Mouse (Mus musculus) cerebellum, adult (tissue): ENCODE results near the gene Ano8.
"Not testable (repeated sequence)": the region's sequence is repeated elsewhere in the genome, so short reads cannot be mapped to it uniquely, and the experiment has no call there.

Experiments used
- ATAC-seq: cut with Nextera tagmentation; 2 replicates; pipeline ENCODE4 v1.9.2; 2017; ENCODE audit warnings: mild to moderate bottlenecking, moderate library complexity, mixed read lengths; ENCODE audit not compliant: insufficient number of reproducible peaks, low FRiP score, low TSS enrichment

Ano8 gene

DNA sequence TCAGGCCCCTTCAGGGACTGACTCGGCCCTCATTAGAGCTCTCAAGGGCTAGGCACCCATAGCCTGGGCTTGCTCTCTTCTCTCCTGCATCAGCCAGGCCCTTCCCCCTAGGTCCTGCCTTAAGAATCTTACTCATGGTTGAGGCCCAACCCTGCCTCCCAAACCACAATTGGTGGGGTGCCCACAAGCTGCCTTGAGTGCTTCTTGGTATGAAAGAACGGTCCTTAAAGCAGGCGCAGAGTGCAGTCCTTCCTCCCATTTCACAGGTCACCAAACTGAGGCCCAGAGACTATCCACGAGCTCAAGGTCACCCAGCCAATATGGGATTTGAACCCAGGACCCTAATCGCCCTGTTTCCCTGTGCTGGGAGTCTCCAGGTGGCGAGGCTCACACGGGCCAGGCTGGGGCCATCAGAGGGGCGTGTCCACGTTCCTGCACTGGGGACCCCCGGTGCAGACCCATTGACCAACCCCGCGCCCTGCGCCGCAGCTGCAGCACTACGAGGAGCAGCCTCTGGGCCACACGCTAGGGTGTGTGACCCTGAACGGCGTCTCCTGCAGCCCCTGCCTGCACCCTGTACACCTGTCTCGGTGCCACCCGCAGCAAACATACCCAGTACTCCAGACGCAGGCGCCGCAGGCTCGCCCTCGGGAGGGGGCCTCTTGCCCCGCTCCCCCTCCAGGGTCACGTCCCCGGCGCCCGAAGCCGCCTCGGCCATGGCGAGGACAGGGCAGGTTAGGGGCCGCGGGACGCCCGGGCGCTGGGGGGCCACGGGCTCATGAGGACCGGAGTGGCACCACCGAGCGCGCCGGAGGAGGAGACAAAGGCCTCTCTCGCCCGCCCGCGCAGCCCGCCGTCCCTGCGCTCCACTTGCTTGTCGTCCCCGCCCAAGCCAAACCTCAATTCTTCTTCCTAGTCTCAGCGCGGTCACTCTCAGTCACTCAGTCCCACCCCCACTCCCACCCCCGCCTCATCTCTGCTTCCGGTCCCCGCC is at the start of gene Ano8:
Ano8 (minus strand) TSS at position 822 of the 994 bp plus-strand sequence.
- ATAC-seq: peak; percentile 71

DNA sequence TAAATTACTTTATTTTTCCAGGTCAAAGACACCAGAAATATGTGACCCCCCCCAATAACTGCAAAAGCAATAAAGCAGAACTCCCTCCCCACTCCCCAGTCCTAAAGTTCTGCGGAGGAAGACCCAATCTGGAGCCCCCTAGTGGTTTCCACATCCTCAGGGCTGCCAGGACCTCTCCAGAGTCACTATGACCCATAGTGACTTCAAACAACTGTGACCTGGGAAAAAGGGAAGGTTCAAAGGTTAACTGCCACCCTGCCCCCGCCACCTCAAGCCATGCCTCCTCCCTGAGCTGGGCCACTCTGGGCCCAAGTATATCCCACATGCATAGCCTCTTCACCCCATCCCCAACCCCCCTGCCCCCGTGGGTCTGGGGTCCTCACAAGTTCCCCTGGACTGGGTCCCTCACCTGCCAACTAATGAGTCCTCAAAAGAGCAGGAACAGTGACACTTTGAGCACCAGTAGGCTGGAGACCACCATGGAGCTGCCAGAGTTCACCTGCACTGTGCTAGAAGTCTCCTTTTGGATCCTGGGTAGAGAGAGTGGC is 48.6 kb upstream of the Ano8 start:
- no peak for ATAC-seq

DNA sequence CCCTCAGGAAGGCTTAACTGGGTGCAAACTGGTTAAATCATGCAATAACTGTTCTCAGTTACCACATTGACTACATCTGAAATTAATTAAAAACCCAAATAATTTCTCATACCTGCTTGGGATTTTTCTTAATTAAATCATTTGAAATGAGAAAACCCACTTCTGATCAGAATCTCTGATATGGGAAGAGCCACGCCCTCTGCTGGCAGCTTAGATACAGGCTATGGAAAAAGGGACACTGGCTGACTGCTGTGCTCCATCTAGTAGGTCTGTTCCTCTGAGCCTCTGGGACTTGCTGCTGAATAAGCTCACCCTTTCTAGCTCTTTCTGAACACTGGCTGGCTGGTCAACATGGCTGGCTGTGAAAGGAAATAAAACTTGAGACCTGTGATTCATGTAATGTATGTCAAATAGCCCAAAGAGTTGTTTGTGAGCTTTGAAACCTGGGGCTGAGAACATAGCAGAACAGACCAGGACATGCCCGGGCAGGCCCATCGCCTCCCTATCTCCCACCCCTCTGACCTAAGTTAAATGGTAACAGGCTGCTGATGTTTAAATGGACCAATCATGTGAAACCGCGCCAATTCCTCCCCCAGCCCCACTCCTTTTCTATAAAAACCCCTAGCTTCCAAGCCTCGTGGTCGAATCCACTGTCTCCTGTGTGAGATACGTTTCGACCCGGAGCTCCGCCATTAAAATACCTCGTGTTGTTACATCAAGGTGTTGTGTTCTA is 45.1 kb upstream of the Ano8 start:
- not testable (repeated sequence) for ATAC-seq

DNA sequence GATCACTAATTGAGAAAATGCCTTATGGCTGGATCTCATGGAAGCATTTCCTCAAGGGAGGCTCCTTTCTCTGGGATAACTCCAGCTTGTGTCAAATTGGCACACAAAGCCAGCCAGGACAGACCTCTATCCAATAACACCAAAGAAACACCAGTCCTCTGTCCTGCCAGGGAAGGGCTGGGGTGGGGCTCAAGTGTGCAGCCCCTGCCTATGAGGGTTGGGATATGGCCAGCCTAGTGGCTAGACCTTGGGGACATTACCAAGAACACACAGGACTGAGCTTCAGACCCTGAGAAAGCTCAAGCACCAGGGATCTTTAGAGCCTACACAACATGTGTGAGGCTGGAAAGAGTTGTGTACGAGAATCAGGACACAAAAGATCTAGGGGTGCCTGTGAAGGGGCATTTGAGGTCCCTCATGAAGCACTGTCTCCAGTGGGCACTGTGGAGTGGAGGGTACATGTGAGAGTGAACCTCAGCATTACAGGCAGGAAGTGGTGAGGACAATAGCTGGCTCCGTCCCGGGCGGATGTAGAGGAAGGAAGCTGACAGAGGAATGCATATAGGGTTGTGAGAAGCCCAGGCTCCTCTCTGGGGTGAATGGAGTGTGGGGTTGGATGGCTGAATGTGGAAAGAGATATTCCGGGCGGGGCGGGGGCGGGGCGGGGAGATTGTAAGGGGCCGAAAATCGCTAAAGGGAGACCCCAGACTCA is 42.8 kb upstream of the Ano8 start:
- ATAC-seq: no peak

DNA sequence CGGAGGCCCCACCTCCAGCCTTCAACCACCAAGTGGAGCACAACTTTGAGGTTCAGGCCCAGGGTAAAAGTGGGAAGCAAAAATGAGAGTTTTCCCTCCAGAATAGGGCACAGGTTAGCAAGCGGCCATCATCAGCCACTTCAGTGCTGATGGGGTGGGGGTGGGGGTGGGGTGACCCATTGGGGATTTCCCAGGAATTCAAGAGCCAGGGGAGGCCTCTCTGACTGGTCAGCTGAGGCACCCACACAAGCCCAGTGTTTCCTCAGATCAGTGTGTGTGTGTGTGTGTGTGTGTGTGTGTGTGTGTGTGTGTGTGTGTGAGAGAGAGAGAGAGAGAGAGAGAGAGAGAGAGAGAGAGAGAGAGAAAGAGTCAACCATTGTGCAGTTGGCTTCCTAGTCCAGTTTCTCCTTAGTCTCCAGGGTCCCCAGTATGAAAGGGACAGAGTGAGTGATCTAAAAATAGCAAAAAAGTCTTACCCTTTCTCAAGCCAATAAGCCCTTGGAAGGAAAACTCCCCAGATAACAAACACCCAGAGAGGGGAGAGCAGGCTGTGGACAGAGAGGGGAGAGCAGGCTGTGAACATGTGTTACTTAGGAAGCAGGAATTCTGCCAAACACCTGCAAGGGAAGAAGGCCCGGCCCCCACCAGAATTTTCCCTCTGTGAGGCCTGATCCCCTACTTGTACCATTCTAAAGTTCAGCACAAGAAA is 41.6 kb upstream of the Ano8 start:
- no peak for ATAC-seq

DNA sequence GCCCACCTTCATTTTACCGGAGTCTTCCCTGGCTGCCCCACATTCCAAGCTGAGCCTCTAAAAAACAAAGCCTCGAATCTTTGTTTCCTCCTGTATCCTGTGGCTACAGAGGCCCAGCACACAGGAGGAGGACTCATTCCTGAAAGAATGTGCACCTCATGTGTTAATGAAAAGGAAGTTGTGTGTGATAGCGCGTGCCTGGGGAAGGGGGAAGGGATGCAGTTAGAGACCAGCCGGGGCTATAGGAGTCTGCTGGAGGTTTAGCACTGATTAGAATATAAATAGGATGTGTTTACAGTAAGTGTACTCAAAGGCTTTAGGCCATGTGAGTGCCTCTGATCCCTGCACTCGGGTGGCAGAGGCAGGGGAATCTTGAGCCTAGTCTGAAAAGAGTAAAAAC is 40.5 kb upstream of the Ano8 start:
- ATAC-seq: no peak

DNA sequence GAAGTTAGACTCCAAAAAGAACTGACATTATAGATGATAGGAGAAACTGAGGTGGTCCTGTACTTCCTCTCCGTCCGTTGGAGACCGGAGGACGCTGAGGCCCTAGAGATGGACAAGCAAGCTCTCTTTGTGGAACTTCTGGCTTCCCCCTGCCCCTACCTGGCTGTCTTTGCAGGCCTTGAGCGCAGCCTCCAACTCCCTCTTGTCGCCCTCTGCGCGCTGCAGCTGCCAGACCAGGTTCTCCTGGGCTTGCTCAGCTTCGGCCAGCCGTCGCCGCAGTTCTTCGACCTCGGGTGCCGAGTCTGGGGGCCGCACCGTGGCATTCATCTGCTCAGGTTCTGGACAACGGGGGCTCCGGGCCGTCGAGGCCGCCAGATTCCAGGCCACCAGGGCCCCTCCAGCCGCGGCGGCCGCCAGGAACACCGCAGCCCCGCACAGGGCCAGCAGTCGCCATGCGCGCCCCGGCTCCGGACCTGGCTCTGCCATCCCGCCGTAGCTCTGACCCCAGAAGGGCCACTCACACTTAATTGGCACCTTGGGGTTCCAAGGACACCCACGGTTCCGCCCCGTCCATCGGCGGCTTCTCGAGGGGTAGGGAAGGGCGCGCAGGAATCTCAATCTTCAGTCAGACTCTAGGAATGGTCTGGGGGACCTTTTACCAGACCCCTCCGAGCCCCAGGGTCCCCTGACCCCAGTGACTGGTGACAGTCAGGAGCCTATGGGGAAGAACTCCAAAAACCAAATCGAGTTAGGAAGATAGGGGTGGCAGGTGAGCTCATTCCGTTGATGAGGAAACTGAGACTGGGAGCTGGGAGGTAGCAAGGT is 39.7 kb upstream of the Ano8 start, which contains the start of gene Ccdc194:
Ccdc194 (minus strand) TSS at position 486 of the 825 bp plus-strand sequence.
- no peak for ATAC-seq

DNA sequence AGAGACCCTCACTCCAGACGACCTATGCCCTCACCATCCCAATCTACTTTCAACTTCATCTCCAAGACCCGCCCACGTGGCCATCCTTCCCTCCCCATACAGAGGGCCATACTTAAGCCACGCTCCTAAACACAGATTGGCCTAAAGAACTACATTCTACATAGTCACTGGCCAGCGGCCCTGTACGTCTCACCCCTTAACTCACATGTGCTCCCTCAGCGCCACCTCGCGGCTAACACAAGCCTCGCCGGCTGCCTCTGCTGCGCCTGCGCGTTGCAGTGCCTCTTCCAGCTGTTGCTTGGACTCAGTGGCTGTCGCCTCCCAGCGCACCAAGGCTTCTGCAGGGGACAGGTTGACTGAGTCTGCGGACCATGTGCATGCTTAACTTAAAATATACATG is 35.9 kb upstream of the Ano8 start:
- ATAC-seq: peak; percentile 85

DNA sequence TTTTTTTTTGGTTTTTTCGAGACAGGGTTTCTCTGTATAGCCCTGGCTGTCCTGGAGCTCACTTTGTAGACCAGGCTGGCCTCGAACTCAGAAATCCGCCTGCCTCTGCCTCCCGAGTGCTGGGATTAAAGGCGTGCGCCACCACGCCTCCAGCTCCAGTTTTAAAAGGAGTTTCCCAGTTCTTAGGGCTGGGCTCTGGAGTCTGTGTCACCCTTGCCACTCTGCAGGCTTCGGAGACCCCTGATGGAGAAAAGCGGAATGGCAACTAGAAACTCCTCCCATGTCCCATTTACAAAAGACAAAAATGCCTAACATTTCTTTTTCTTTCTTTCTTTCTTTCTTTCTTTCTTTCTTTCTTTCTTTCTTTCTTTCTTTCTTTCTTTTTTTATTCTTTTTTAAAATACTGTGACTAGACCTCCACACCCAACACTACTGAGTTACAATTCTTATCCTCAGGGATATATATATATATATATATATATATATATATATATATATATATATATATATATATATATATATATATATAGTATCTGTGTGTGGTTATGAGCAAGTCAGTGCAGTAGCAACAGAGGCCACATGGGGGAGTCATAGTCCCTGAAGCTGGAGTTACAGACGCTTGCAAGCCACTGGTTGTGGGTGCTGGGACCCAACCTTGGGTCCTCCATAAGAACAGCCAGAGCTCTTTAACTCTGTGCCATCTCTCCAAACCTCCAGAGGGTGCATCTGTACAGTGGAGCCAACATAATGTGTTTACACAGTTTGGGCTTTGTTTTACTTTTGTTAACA is 33.5 kb upstream of the Ano8 start:
- ATAC-seq: not testable (repeated sequence)

DNA sequence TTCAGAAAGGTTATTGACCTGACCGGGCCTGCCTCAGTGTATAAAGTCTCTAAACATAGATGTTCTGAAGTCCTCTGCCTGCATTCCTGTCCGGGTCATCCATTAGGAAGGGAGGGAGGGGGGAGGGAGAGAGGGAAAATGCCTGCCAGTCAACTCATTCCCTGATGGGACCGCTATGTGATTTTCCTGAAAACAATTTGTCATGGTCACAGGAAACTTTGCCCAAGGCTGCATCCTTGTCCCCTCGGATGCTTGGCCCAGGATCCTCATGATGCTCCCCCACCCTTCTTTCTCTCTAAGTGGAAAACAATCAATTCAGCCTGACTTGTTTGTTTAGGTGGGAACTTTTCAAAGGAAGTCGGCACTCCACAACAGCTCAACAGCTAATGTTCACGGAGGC is 31.0 kb upstream of the Ano8 start:
- no peak for ATAC-seq

DNA sequence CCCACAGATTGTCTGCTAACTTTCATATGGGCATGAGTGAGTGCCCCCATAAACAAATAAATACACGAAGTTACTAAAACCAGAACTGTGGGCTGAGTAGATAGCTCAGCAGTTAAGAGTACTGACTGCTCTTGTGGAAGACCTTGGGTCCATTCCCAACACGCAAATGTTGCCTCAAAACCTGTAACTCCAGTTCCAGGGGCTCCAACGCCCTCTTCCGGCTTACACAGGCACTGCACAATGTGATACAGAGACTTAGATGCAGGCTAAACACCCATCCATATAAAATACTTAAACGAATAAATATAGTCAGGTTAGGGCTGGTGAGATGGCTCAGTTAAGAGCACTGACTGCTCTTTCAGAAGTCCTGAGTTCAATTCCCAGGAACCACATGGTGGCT is 29.3 kb upstream of the Ano8 start:
- no peak for ATAC-seq

DNA sequence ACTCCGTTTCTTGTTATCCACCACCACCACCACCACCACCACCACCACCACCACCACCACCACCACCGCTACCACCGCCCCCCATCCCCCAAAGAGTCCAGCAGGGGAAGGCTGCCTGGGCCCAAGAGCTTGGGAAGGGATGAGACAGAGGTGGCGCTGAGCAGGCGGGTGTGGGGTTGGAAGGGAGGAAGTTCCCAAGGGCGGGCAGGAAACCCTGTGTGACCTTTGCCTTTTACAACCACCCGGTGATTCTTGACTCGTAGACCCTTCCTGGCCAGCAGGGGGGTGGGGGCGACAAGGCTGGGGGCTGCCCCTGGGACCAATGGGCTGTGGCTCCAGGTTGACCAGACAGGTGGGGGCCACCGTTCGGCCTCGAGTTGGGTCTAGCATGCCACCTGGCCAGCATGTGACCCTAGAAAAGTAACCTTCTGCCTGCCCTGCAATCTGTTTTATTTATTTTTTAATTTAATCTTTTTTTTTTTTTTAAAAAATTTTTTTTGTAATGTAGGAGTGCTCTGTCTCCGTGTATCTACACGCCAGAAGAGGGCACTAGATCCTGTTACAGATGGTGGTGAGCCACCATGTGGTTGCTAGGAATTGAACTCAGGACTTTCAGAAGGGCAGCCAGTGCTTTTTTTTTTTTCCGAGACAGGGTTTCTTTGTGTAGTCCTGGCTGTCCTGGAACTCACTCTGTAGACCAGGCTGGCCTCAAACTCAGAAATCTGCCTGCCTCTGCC is 27.4 kb upstream of the Ano8 start:
- ATAC-seq: no peak

DNA sequence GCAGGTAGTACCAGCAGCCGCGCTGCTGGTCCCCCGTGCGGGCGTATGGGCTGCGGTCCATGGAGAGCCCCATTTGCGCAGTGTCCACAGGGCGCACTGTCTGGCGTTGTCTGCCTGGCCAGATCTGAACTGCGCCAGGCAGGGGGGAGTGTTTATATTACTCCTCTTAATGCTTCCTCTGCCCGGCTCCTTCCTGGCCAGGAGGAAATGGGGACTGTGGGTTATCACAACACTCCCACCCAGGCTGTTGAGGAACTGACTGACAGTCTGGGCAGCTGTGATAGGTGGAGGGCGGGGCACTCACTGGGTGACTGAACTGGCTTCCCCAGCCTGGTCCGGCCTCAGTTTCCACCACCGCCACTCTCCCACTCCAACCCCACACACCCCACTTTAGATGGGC is 25.9 kb upstream of the Ano8 start, which contains the start of gene Plvap:
Plvap (minus strand) TSS at position 109 of the 400 bp plus-strand sequence.
- no peak for ATAC-seq

DNA sequence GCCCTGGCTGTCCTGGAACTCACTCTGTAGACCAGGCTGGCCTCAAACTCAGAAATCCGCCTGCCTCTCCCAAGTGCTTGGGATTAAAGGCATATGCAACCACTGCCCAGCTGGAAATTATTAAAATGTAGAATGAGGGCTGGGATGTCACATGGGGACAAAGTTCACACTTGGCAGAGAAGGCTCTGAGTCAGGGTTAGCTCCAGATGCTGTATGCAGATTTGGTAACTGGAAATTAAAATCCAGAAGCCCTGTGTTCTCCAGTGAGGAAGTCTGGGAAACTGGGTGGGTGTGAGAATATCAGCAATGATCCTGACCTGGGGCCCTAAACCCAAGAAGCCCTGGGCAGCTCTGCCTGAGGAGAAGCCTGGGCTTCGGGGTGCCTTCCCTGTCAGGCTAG is 23.6 kb upstream of the Ano8 start:
- no peak for ATAC-seq

DNA sequence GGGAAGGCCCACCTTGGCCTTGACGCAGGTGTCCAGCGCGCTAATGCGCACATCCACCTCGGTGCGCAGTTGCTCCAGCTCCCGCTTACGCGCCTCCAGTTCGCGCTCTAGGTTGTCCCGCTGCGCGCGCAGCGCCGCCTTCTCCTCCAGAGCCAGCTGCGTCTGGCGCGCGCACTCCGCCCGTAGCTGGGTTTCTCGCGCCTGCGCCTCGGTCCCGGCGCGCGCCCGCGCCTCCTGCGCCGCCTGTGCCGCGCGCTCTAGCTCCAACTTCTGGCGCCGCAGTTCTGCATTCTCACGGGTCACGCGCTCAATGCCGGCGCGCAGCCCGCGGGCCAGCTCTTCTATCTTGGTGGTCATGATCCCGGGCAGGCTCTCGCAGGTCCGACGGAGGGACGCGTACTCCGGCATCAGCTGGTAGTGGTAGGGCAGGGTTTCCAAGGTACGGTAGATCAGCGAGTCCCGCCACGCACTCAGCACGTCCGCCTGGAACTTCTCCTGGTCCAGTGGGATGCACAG is 21.9 kb upstream of the Ano8 start:
- ATAC-seq: peak; percentile 73

DNA sequence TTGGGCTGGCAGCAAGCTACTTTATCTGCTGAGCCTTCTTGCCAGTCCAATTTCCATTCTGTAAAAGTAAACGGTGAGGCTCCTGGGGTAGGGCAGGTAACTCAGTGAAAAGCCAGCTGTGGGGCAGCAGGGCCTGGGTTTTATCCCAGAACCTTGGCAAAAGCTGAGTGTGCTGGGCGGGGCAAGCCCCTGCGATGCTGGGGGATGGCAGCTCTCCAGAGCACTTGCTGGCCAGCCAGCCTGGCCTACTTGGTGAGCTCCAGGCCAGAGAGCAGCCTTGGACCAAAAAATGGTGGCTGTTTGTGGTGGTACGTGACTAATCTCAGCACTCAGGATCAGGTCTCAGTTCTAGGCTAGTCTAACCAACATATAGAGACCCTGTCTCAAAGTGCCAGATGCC is 20.2 kb upstream of the Ano8 start:
- no peak for ATAC-seq

DNA sequence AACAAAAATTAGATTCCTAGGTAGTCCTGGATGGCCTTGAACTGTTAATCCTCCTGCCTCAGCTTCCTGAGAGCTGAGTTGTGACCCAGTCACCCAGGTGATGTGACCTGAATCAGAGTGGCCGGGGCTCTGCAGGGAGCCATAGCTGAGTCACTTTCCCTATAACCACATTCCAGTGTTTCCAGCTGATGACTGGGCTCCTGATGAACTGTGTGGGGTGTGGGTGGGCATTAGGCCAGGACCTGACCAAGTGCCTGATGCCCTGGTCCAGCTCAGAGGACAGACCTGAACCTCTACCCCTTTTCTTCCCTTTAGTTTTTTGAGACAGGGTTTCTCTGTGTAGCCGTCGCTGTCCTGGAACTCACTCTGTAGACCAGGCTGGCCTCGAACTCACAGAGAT is 19.6 kb upstream of the Ano8 start:
- ATAC-seq: no peak
